Mouse (Mus musculus) urinary bladder, postnatal 25 days (tissue): ENCODE measurements at regions not wholly inside any gene's neighbourhood (a gene's known extent, or its start where the extent isn't known, plus 50 kb on each side); places are given as distances from the start of the nearest gene placed in this dataset.

Source experiments
- DNase-seq: peaks from one replicate; pipeline ENCODE4 v3.0.0; 2022; ENCODE audit warnings: low spot score

GRCm38 (mm10) chr13:51974101-51974500, 127.6 kb downstream of the Gadd45g start:
- no peak for DNase-seq

GRCm38 (mm10) chr13:51975330-51975729, 128.9 kb downstream of the Gadd45g start:
- no peak for DNase-seq

GRCm38 (mm10) chr13:51975801-51976601, 129.5 kb downstream of the Gadd45g start:
- no peak for DNase-seq

- no peak for DNase-seq
These were observed 130.2 kb downstream of the Gadd45g start for GRCm38 (mm10) chr13:51976620-51977214.

GRCm38 (mm10) chr13:51979301-51979977, 133.0 kb downstream of the Gadd45g start:
- DNase-seq = no peak

- DNase-seq = no peak
These were observed 133.9 kb downstream of the Gadd45g start for GRCm38 (mm10) chr13:51980344-51980743.

- no peak for DNase-seq
These were observed 136.5 kb downstream of the Gadd45g start for GRCm38 (mm10) chr13:51983002-51983401.

- no peak for DNase-seq
These were observed 137.1 kb downstream of the Gadd45g start for GRCm38 (mm10) chr13:51983575-51983974.

- DNase-seq = no peak
These were observed 144.9 kb downstream of the Gadd45g start for GRCm38 (mm10) chr13:51991339-51991738.

GRCm38 (mm10) chr13:51992878-51993277, 146.4 kb downstream of the Gadd45g start:
- DNase-seq = no peak

- no peak for DNase-seq
These were observed 149.7 kb downstream of the Gadd45g start for GRCm38 (mm10) chr13:51996163-51996562.

- no peak for DNase-seq
These were observed 152.1 kb downstream of the Gadd45g start for GRCm38 (mm10) chr13:51998542-51998941.

GRCm38 (mm10) chr13:52001811-52002210, 155.3 kb downstream of the Gadd45g start:
- no peak for DNase-seq

- DNase-seq = no peak
These were observed 157.6 kb downstream of the Gadd45g start for GRCm38 (mm10) chr13:52003946-52004539.

- DNase-seq = no peak
These were observed 161.3 kb downstream of the Gadd45g start for GRCm38 (mm10) chr13:52007585-52008395.

GRCm38 (mm10) chr13:52009231-52009630, 162.8 kb downstream of the Gadd45g start:
- no peak for DNase-seq

GRCm38 (mm10) chr13:52009766-52010165, 163.3 kb downstream of the Gadd45g start:
- DNase-seq = no peak

GRCm38 (mm10) chr13:52011001-52011400, 164.5 kb downstream of the Gadd45g start:
- no peak for DNase-seq

- no peak for DNase-seq
These were observed 166.7 kb downstream of the Gadd45g start for GRCm38 (mm10) chr13:52013182-52013581.

- DNase-seq = no peak
These were observed 167.3 kb downstream of the Gadd45g start for GRCm38 (mm10) chr13:52013757-52014156.

- no peak for DNase-seq
These were observed 168.1 kb downstream of the Gadd45g start for GRCm38 (mm10) chr13:52014566-52014965.

GRCm38 (mm10) chr13:52015066-52015465, 168.6 kb downstream of the Gadd45g start:
- no peak for DNase-seq
